ENCODE assay signal across 8 mouse cellular contexts in the genomic region with DNA sequence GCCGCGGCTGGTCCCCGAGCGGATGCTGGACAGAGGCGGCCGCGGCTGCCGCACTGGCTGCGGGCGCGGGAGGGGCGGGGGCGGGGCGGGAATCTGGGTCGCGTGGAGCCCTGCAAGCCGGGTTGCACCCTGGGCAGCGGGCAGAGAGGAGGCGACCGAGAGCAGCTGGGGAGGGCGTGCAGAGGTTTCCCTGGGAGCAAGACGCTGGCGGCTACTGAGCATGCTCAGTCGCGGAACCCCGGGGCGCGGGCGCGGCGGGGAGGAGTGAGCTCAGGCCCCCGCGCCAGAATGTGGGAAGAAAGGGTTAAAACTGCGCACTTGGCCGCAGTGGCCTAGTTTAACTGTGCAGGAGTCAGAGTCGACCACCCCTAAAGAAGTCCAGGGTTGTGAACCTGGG. TPM values are rescaled to one million over a fixed set of nuclear protein-coding genes. Genes with fewer than 3 reads are reported as not detected.
DNase-seq lines count a peak whose midpoint lies in the region; ATAC-seq and TF ChIP-seq lines count a peak whose summit lies in the region.

A gene (minus strand): TSS at position 180 of the 397 bp plus-strand sequence.

- 0% methylated on average over 31 of the region's 36 CpGs for WGBS in heart, embryonic 12.5 days
- 1% methylated on average over 36 of the region's 36 CpGs for WGBS in forebrain, embryonic 13.5 days
- under 1% methylated on average over 36 of the region's 36 CpGs for WGBS in intestine, postnatal 0 days
- WGBS in limb, embryonic 11.5 days: under 1% methylated on average over 36 of the region's 36 CpGs
- under 1% methylated on average over 36 of the region's 36 CpGs for WGBS in neural tube, embryonic 11.5 days

- H3K36me3 ChIP-seq in heart, embryonic 12.5 days: no peaks in the 10 kb centered on the region
- no peaks in the 10 kb centered on the region for H3K36me3 ChIP-seq in forebrain, embryonic 13.5 days (ENCODE audit: poor library complexity, severe bottlenecking)
- no peaks in the 10 kb centered on the region for H3K36me3 ChIP-seq in intestine, postnatal 0 days (ENCODE audit: control insufficient read depth, insufficient read depth)
- H3K36me3 ChIP-seq in limb, embryonic 11.5 days (ENCODE audit: control insufficient read depth, insufficient read depth, low read length): no peaks in the 10 kb centered on the region
- no peaks in the 10 kb centered on the region for H3K36me3 ChIP-seq in neural tube, embryonic 11.5 days (ENCODE audit: control insufficient read depth, insufficient read depth, low read length)

- peaks cover 40% of the 10 kb centered on the region for H3K27me3 ChIP-seq in heart, embryonic 12.5 days (replicated peaks)
- peaks cover 8% of the 10 kb centered on the region for H3K27me3 ChIP-seq in forebrain, embryonic 13.5 days
- peaks cover 28% of the 10 kb centered on the region for H3K27me3 ChIP-seq in intestine, postnatal 0 days (replicated peaks; ENCODE audit: control insufficient read depth, insufficient read depth, low read length)
- H3K27me3 ChIP-seq in limb, embryonic 11.5 days (ENCODE audit: control insufficient read depth, insufficient read depth, low read length): peaks cover 13% of the 10 kb centered on the region
- peaks cover 8% of the 10 kb centered on the region for H3K27me3 ChIP-seq in neural tube, embryonic 11.5 days (ENCODE audit: control insufficient read depth, insufficient read depth, low read length)

- H3K4me3 ChIP-seq in heart, embryonic 12.5 days: peak within 1 kb of the TSS; percentile 50
- H3K4me3 ChIP-seq in brown adipose tissue, adult 24 weeks (ENCODE audit: insufficient read depth, low read depth, low read length): peak within 1 kb of the TSS; percentile 50
- H3K4me3 ChIP-seq in forebrain, embryonic 13.5 days: peak within 1 kb of the TSS; percentile 70
- peak within 1 kb of the TSS; percentile 46 for H3K4me3 ChIP-seq in intestine, postnatal 0 days (ENCODE audit: low read depth, low read length)
- H3K4me3 ChIP-seq in limb, embryonic 11.5 days (ENCODE audit: low read depth, low read length): peak within 1 kb of the TSS; percentile 56
- H3K4me3 ChIP-seq in neural tube, embryonic 11.5 days (ENCODE audit: low read depth, low read length): peak within 1 kb of the TSS; percentile 57

- no peak within 1 kb of the TSS for H3K27ac ChIP-seq in heart, embryonic 12.5 days (ENCODE audit: poor library complexity, severe bottlenecking)
- H3K27ac ChIP-seq in brown adipose tissue, adult 24 weeks (replicated peaks; ENCODE audit: low read depth, low read length): no peak within 1 kb of the TSS
- H3K27ac ChIP-seq in forebrain, embryonic 13.5 days: peak within 1 kb of the TSS; percentile 84
- no peak within 1 kb of the TSS for H3K27ac ChIP-seq in intestine, postnatal 0 days (ENCODE audit: low read depth, low read length)
- no peak within 1 kb of the TSS for H3K27ac ChIP-seq in limb, embryonic 11.5 days (replicated peaks; ENCODE audit: low read depth, low read length)
- peak within 1 kb of the TSS; percentile 73 for H3K27ac ChIP-seq in neural tube, embryonic 11.5 days (ENCODE audit: low read depth, low read length)

- peak within 1 kb of the TSS; percentile 91 for H3K4me2 ChIP-seq in heart, embryonic 12.5 days
- peak within 1 kb of the TSS; percentile 89 for H3K4me2 ChIP-seq in forebrain, embryonic 13.5 days
- peak within 1 kb of the TSS; percentile 76 for H3K4me2 ChIP-seq in intestine, postnatal 0 days (replicated peaks; ENCODE audit: low read depth)
- H3K4me2 ChIP-seq in limb, embryonic 11.5 days (ENCODE audit: low read depth, severe bottlenecking): peak within 1 kb of the TSS; percentile 95
- H3K4me2 ChIP-seq in neural tube, embryonic 11.5 days (ENCODE audit: low read depth): peak within 1 kb of the TSS; percentile 65

- ATAC-seq in heart, embryonic 12.5 days (ENCODE audit: insufficient number of reproducible peaks, low FRiP score): peak; percentile 53; the same call in 1 of the 2 replicates
- peak; percentile 91 for ATAC-seq in forebrain, embryonic 13.5 days
- no peak for ATAC-seq in intestine, postnatal 0 days
- ATAC-seq in limb, embryonic 11.5 days (ENCODE audit: insufficient number of reproducible peaks, low FRiP score, low TSS enrichment, low read depth): 0 out of 2 replicates have a peak, but pooled peaks have one; percentile 47
- peak; percentile 88 for ATAC-seq in neural tube, embryonic 11.5 days (ENCODE audit: insufficient read depth, low FRiP score, low TSS enrichment)

- TF ChIP-seq CTCF in intestine, postnatal 0 days (IDR thresholded peaks at IDR 0.05; ENCODE audit: low read depth): peak; percentile 63

- peaks cover 4% of the 10 kb centered on the region; the same call in 1 of the 2 replicates for H3K4me1 ChIP-seq in heart, embryonic 12.5 days (replicated peaks)
- H3K4me1 ChIP-seq in brown adipose tissue, adult 24 weeks (ENCODE audit: control insufficient read depth, insufficient read depth, insufficient read length, low read length): no peaks in the 10 kb centered on the region
- peaks cover 7% of the 10 kb centered on the region; the same call in 1 of the 2 replicates for H3K4me1 ChIP-seq in forebrain, embryonic 13.5 days
- H3K4me1 ChIP-seq in intestine, postnatal 0 days (replicated peaks; ENCODE audit: control insufficient read depth, insufficient read depth, low read length): no peaks in the 10 kb centered on the region
- H3K4me1 ChIP-seq in limb, embryonic 11.5 days (ENCODE audit: control insufficient read depth, insufficient read depth, low read length): peaks cover 3% of the 10 kb centered on the region; the same call in 1 of the 2 replicates
- H3K4me1 ChIP-seq in neural tube, embryonic 11.5 days (ENCODE audit: control insufficient read depth, insufficient read depth, low read length): no peaks in the 10 kb centered on the region

- peak within 1 kb of the TSS; percentile 50; the same call in 1 of the 2 replicates for H3K9ac ChIP-seq in heart, embryonic 12.5 days
- peak within 1 kb of the TSS; percentile 79 for H3K9ac ChIP-seq in forebrain, embryonic 13.5 days
- no peak within 1 kb of the TSS for H3K9ac ChIP-seq in intestine, postnatal 0 days (ENCODE audit: low read depth, low read length)
- peak within 1 kb of the TSS; percentile 47 for H3K9ac ChIP-seq in limb, embryonic 11.5 days (ENCODE audit: low read length)
- peak within 1 kb of the TSS; percentile 74 for H3K9ac ChIP-seq in neural tube, embryonic 11.5 days (ENCODE audit: low read length)

- H3K9me3 ChIP-seq in heart, embryonic 12.5 days (replicated peaks): no peaks in the 10 kb centered on the region
- no peaks in the 10 kb centered on the region for H3K9me3 ChIP-seq in forebrain, embryonic 13.5 days (replicated peaks)
- H3K9me3 ChIP-seq in intestine, postnatal 0 days (ENCODE audit: control insufficient read depth): no peaks in the 10 kb centered on the region
- H3K9me3 ChIP-seq in limb, embryonic 11.5 days (ENCODE audit: control insufficient read depth, low read length): no peaks in the 10 kb centered on the region
- no peaks in the 10 kb centered on the region for H3K9me3 ChIP-seq in neural tube, embryonic 11.5 days (ENCODE audit: control insufficient read depth, low read length)

- no peak for DNase-seq in heart, adult 8-10 months (ENCODE audit: low spot score)
- DNase-seq in limb, embryonic 11.5 days (ENCODE audit: low spot score): no peak
- no peak for DNase-seq in neural tube, embryonic 11.5 days (ENCODE audit: low spot score)
- no peak for DNase-seq in natural killer cell, adult 2 months (ENCODE audit: low spot score in 2 of 2)

RNA-seq across cellular contexts. Expression of the gene that starts here (rescaled TPM):
- polyA plus RNA-seq in heart, embryonic 12.5 days (2016; fragmentation: Nextera tagmentation; extraction: Ambion mirVana): not detected in 2 replicates
- under 1 TPM in 3 of 4 experiments, not detected in 1; 0.16 to 0.22 (median 0.19) TPM for total RNA-seq in heart, adult 8-10 months (2022)
- polyA plus RNA-seq in brown adipose tissue, adult 24 weeks (2012; ENCODE audit: insufficient read depth, insufficient read length, missing spikeins): 0.48 and 1.0 TPM in 2 replicates
- polyA plus RNA-seq in forebrain, embryonic 13.5 days (2015; fragmentation: Nextera tagmentation; extraction: Ambion mirVana): 12.1 and 14.2 TPM in 2 replicates
- 0.51 and 0.55 TPM in 2 replicates for polyA plus RNA-seq in intestine, postnatal 0 days (2015; fragmentation: Nextera tagmentation; extraction: Ambion mirVana)
- polyA plus RNA-seq in limb, embryonic 11.5 days (2014; fragmentation: Nextera tagmentation; extraction: Ambion mirVana): 0.29 and 0.50 TPM in 2 replicates
- 2.7 and 3.6 TPM in 2 replicates for polyA plus RNA-seq in neural tube, embryonic 11.5 days (2014; fragmentation: Nextera tagmentation; extraction: Ambion mirVana)

Comparison
In these comparisons a context has a peak if more than half of its experiments do, and no peak if none do; other contexts are left out.
1. Peak in ATAC-seq, H3K4me3 ChIP-seq, H3K9ac ChIP-seq and H3K4me2 ChIP-seq in heart, embryonic 12.5 days; RNA of the gene not detected or under 1 TPM.
2. Peak in ATAC-seq, H3K4me3 ChIP-seq, H3K9ac ChIP-seq and H3K4me2 ChIP-seq in limb, embryonic 11.5 days; RNA of the gene not detected or under 1 TPM.
3. H3K27ac ChIP-seq: peak in forebrain, embryonic 13.5 days (single experiment) and neural tube, embryonic 11.5 days (single experiment); none in heart, embryonic 12.5 days (single experiment), brown adipose tissue, adult 24 weeks (single experiment), intestine, postnatal 0 days (single experiment) and limb, embryonic 11.5 days (single experiment).
4. Peak in every context shown above with its lines, with median percentiles within 50 percentile points of each other: H3K4me2 ChIP-seq and H3K4me3 ChIP-seq.